ENCODE assay signal across 22 mouse cellular contexts in genomic region chr16:92826683-92827082, GRCm38 (mm10). TPM values are rescaled to one million over a fixed set of nuclear protein-coding genes. Genes with fewer than 3 reads are reported as not detected.
A peak's percentile ranks its signal among the peaks of the same experiment; 100 is the strongest.
DNase-seq lines count a peak whose midpoint lies in the region; ATAC-seq and TF ChIP-seq lines count a peak whose summit lies in the region.
"Had no signal": no experiment of that assay in that cellular context is flagged by ENCODE, and none has a peak within 500 bp of the region (broad histone marks: within the 10 kb centered on the region; RNA-seq: fewer than 3 reads in every experiment).

No protein-coding gene starts in this region.

- H3K4me2 ChIP-seq in liver, embryonic 12.5 days, result peak overlapping the region; percentile 79
- no peak overlapping the region; the same call in 1 of the 2 replicates for H3K4me2 ChIP-seq in liver, embryonic 11.5 days
- H3K4me2 ChIP-seq in liver, embryonic 14.5 days (ENCODE audit: low read depth), result peak overlapping the region; percentile 91
- H3K4me2 ChIP-seq in forebrain, embryonic 16.5 days (ENCODE audit: low read length), result no peak overlapping the region
- H3K4me2 ChIP-seq: forebrain, embryonic 13.5 days; hindbrain, embryonic 12.5 days; limb, embryonic 13.5 days; lung, embryonic 14.5 days; neural tube, embryonic 15.5 days had no signal

- H3K4me1 ChIP-seq in liver, embryonic 12.5 days, result peaks cover 44% of the 10 kb centered on the region
- H3K4me1 ChIP-seq in liver, embryonic 11.5 days (replicated peaks; ENCODE audit: control insufficient read depth, insufficient read depth, low read length), result peaks cover 23% of the 10 kb centered on the region
- H3K4me1 ChIP-seq in liver, embryonic 14.5 days (replicated peaks; ENCODE audit: control insufficient read depth in 2 of 2, insufficient read depth in 2 of 2, low read length in 1 of 2), result peaks cover 28 to 31% of the 10 kb centered on the region in 2 experiments
- H3K4me1 ChIP-seq in forebrain, embryonic 16.5 days (replicated peaks; ENCODE audit: control insufficient read depth, insufficient read depth, low read length), result peaks cover 16% of the 10 kb centered on the region

- no peaks in the 10 kb centered on the region for H3K9me3 ChIP-seq in liver, embryonic 12.5 days (replicated peaks)
- H3K9me3 ChIP-seq in liver, embryonic 11.5 days (ENCODE audit: control insufficient read depth, low read length), result no peaks in the 10 kb centered on the region
- no peaks in the 10 kb centered on the region for H3K9me3 ChIP-seq in liver, embryonic 14.5 days (ENCODE audit: control insufficient read depth, low read length)
- H3K9me3 ChIP-seq in forebrain, embryonic 16.5 days (ENCODE audit: control insufficient read depth, low read length), result no peaks in the 10 kb centered on the region
- H3K9me3 ChIP-seq: forebrain, embryonic 13.5 days; heart, embryonic 10.5 days; hindbrain, embryonic 12.5 days; limb, embryonic 13.5 days; neural tube, embryonic 15.5 days had no signal

- no peak for DNase-seq in liver, embryonic 11.5 days (ENCODE audit: low spot score)
- DNase-seq in thymus, postnatal 4 days, result peak; percentile 36
- no peak for DNase-seq in thymus, postnatal 14 days
- DNase-seq in liver, embryonic 14.5 days (ENCODE audit: low read depth in 3 of 3, low spot score in 3 of 3), result no peak
- no peak for DNase-seq in layer of hippocampus, adult 11-12 months (ENCODE audit: low spot score)
- DNase-seq in adrenal gland, adult 8-10 months, result no peak
- DNase-seq: cerebellum, adult 11-12 months; cerebellum, postnatal 25 days; embryo, embryonic 11 days; heart, postnatal 10 days; kidney, postnatal 25 days; lung, embryonic 14.5 days; right cerebral cortex, adult 18-20 months; right cerebral cortex, postnatal 4 days had no signal

- no peak for TF ChIP-seq EP300 in liver, embryonic 14.5 days (IDR thresholded peaks at IDR 0.05; ENCODE audit: low read depth)

- ATAC-seq in liver, embryonic 12.5 days, result no peak
- ATAC-seq in liver, embryonic 11.5 days (replicated peaks; ENCODE audit: low FRiP score), result no peak
- ATAC-seq in liver, embryonic 14.5 days (ENCODE audit: insufficient read depth), result no peak
- ATAC-seq in forebrain, embryonic 16.5 days, result no peak
- ATAC-seq: forebrain, embryonic 13.5 days; intestine, postnatal 0 days had no signal

- H3K27me3 ChIP-seq in liver, embryonic 12.5 days (replicated peaks), result no peaks in the 10 kb centered on the region; the same call in 1 of the 2 replicates
- no peaks in the 10 kb centered on the region for H3K27me3 ChIP-seq in liver, embryonic 11.5 days (replicated peaks; ENCODE audit: control insufficient read depth, insufficient read depth, low read length)
- H3K27me3 ChIP-seq in liver, embryonic 14.5 days (ENCODE audit: control insufficient read depth, insufficient read depth, low read length), result no peaks in the 10 kb centered on the region; the same call in 1 of the 2 replicates
- H3K27me3 ChIP-seq in forebrain, embryonic 16.5 days (replicated peaks; ENCODE audit: control insufficient read depth, insufficient read depth, low read length), result no peaks in the 10 kb centered on the region
- H3K27me3 ChIP-seq: forebrain, embryonic 13.5 days; hindbrain, embryonic 12.5 days; neural tube, embryonic 15.5 days had no signal

- no peak overlapping the region for H3K9ac ChIP-seq in liver, embryonic 12.5 days
- H3K9ac ChIP-seq in liver, embryonic 11.5 days (ENCODE audit: low read depth, low read length), result no peak overlapping the region
- no peak overlapping the region for H3K9ac ChIP-seq in liver, embryonic 14.5 days (replicated peaks)
- no peak overlapping the region for H3K9ac ChIP-seq in forebrain, embryonic 16.5 days (replicated peaks; ENCODE audit: low read depth, low read length)
- H3K9ac ChIP-seq: forebrain, embryonic 13.5 days; hindbrain, embryonic 12.5 days; limb, embryonic 13.5 days; lung, embryonic 14.5 days; neural tube, embryonic 15.5 days had no signal

- H3K36me3 ChIP-seq in liver, embryonic 12.5 days, result no peaks in the 10 kb centered on the region
- no peaks in the 10 kb centered on the region for H3K36me3 ChIP-seq in liver, embryonic 11.5 days (ENCODE audit: control insufficient read depth, insufficient read depth, low read length)
- no peaks in the 10 kb centered on the region for H3K36me3 ChIP-seq in liver, embryonic 14.5 days (replicated peaks; ENCODE audit: control insufficient read depth, insufficient read depth, low read depth)
- no peaks in the 10 kb centered on the region for H3K36me3 ChIP-seq in forebrain, embryonic 16.5 days (ENCODE audit: control insufficient read depth, insufficient read depth)
- H3K36me3 ChIP-seq: heart, embryonic 10.5 days; hindbrain, embryonic 12.5 days; limb, embryonic 13.5 days; neural tube, embryonic 15.5 days had no signal

- TF ChIP-seq CTCF in liver, embryonic 14.5 days (IDR thresholded peaks at IDR 0.05; ENCODE audit: low read depth), result no peak

- no peak overlapping the region for H3K4me3 ChIP-seq in liver, embryonic 12.5 days
- H3K4me3 ChIP-seq in liver, embryonic 11.5 days (ENCODE audit: low read depth, low read length), result no peak overlapping the region
- no peak overlapping the region; a peak in 1 of 4 replicates for H3K4me3 ChIP-seq in liver, embryonic 14.5 days (ENCODE audit: insufficient read depth in 1 of 2, low read depth in 2 of 2, low read length in 2 of 2)
- H3K4me3 ChIP-seq in forebrain, embryonic 16.5 days (replicated peaks; ENCODE audit: low read length), result no peak overlapping the region
- H3K4me3 ChIP-seq: forebrain, embryonic 13.5 days; heart, embryonic 10.5 days; hindbrain, embryonic 12.5 days; limb, embryonic 13.5 days; neural tube, embryonic 15.5 days had no signal

- 71% methylated on average over 6 of the region's 6 CpGs for WGBS in liver, embryonic 12.5 days (ENCODE audit: insufficient replicate concordance)
- WGBS in liver, embryonic 11.5 days, result 75% methylated on average over 6 of the region's 6 CpGs
- WGBS in liver, embryonic 14.5 days (ENCODE audit: insufficient replicate concordance), result 62% methylated on average over 6 of the region's 6 CpGs
- WGBS in forebrain, embryonic 16.5 days, result 87% methylated on average over 6 of the region's 6 CpGs

- peak overlapping the region; percentile 95 for H3K27ac ChIP-seq in liver, embryonic 12.5 days
- no peak overlapping the region for H3K27ac ChIP-seq in liver, embryonic 11.5 days (ENCODE audit: low read depth, low read length)
- H3K27ac ChIP-seq in liver, embryonic 14.5 days, result no peak overlapping the region
- no peak overlapping the region for H3K27ac ChIP-seq in forebrain, embryonic 16.5 days (ENCODE audit: low read length)
- H3K27ac ChIP-seq: forebrain, embryonic 13.5 days; heart, embryonic 10.5 days; hindbrain, embryonic 12.5 days; limb, embryonic 13.5 days; neural tube, embryonic 15.5 days had no signal

RNA-seq across cellular contexts. Expression of gene Runx1, which starts 0.7 kb away (rescaled TPM):
- polyA plus RNA-seq in liver, embryonic 12.5 days (2016; fragmentation: Nextera tagmentation; extraction: Ambion mirVana), result 11.7 and 13.5 TPM in 2 replicates
- polyA plus RNA-seq in liver, embryonic 11.5 days (2014; fragmentation: Nextera tagmentation; extraction: Ambion mirVana), result 18.7 and 23.4 TPM in 2 replicates
- polyA plus RNA-seq in liver, embryonic 14.5 days (2012; rRNA removed), result 2.7 and 3.0 TPM in 2 replicates
- 4.4 and 4.5 TPM in 2 replicates for polyA plus RNA-seq in liver, embryonic 14.5 days (2014; fragmentation: Nextera tagmentation; extraction: Ambion mirVana)
- total RNA-seq in adrenal gland, adult 8-10 months (2022), result 1 to 10 TPM; 4.1 to 7.8 (median 5.3) TPM
- 0.48 and 0.52 TPM in 2 replicates for polyA plus RNA-seq in forebrain, embryonic 16.5 days (2015; fragmentation: Nextera tagmentation; extraction: Ambion mirVana)

Comparison
In these comparisons a context has a peak if more than half of its experiments do, and no peak if none do; other contexts are left out.
1. H3K4me2 ChIP-seq: peak in liver, embryonic 12.5 days (single experiment) and liver, embryonic 14.5 days (single experiment); none in liver, embryonic 11.5 days (single experiment) and forebrain, embryonic 16.5 days (single experiment).